Mouse (Mus musculus) stomach, embryonic 16.5 days (tissue): Measurements from ENCODE around the gene St5. TPM values are rescaled to one million over a fixed set of nuclear protein-coding genes. Genes with fewer than 3 reads are reported as not detected.

Experiments
- ATAC-seq: fragments of 200-750 bp; cut with Nextera tagmentation; 2 replicates; pipeline ENCODE4 v1.8.0; 2017; ENCODE audit warnings: moderate number of reproducible peaks, moderate TSS enrichment; ENCODE audit not compliant: insufficient read depth, low FRiP score
- H3K27ac ChIP-seq: fragments of 300-500 bp; sonication (generic); 2 replicates; pipeline ENCODE4 v1.5.1; 2014; ENCODE audit warnings: low read length
- H3K27me3 ChIP-seq: fragments of 300-500 bp; sonication (generic); 2 replicates; pipeline ENCODE4 v1.6.1; 2014; ENCODE audit warnings: low read length, control low read depth, mixed read lengths; ENCODE audit not compliant: control insufficient read depth, insufficient read depth
- H3K36me3 ChIP-seq: fragments of 300-500 bp; sonication (generic); 2 replicates; pipeline ENCODE4 v1.6.1; 2014; ENCODE audit warnings: low read length; ENCODE audit not compliant: control insufficient read depth, insufficient read depth
- H3K4me1 ChIP-seq: fragments of 300-500 bp; sonication (generic); 2 replicates; pipeline ENCODE4 v1.6.1; 2014; ENCODE audit warnings: low read length, control low read depth, mixed read lengths; ENCODE audit not compliant: control insufficient read depth, insufficient read depth
- H3K4me2 ChIP-seq: fragments of 300-500 bp; sonication (generic); 2 replicates; pipeline ENCODE4 v1.6.1; 2014; ENCODE audit warnings: low read depth, low read length, mixed read lengths
- H3K4me3 ChIP-seq: fragments of 300-500 bp; sonication (generic); replicated peaks from 2 replicates; pipeline ENCODE4 v1.5.1; 2014; ENCODE audit warnings: mild to moderate bottlenecking, low read length
- H3K9ac ChIP-seq: fragments of 300-500 bp; sonication (generic); 2 replicates; pipeline ENCODE4 v1.6.1; 2014; ENCODE audit warnings: low read length
- H3K9me3 ChIP-seq: fragments of 300-500 bp; sonication (generic); replicated peaks from 2 replicates; pipeline ENCODE4 v1.6.1; 2016; ENCODE audit warnings: low read length, control low read depth; ENCODE audit not compliant: control insufficient read depth
- WGBS: fragments of 180-500 bp; shearing (Covaris S2); extraction: QIAGEN DNeasy Blood & Tissue Kit; methylation state at CpG from one replicate; pipeline ENCODE4 v1.1.7; 2014; 5-methylcytosine and 5-hydroxymethylcytosine counted together
- polyA plus RNA-seq: library from polyadenylated mRNA; unstranded; fragments of >200 nt; fragmentation: Nextera tagmentation; extraction: Ambion mirVana; gene quantifications from 2 replicates; pipeline ENCODE4 v1.2.1, GENCODE M21; 2015

Gene St5
- polyA plus RNA-seq, 1 experiment from 2014 or later: 64.0 TPM

- peak; percentile 35; the same call in 1 of the 2 replicates for ATAC-seq
- Histone ChIP-seq H3K4me2 (no peak overlapping the region), H3K27ac (peak overlapping the region; percentile 71), H3K27me3 (no peaks in the 10 kb centered on the region), H3K4me1 (peaks cover 36% of the 10 kb centered on the region), H3K36me3 (peaks cover 2% of the 10 kb centered on the region; the same call in 1 of the 2 replicates), H3K9ac (no peak overlapping the region), H3K9me3 (peaks cover 4% of the 10 kb centered on the region; the same call in 1 of the 2 replicates), H3K4me3 (no peak overlapping the region)
- 23% methylated on average over 8 of the region's 8 CpGs for WGBS
These were observed 141.8 kb downstream of the St5 start for GRCm38 (mm10) chr7:109561466-109562153.

- Histone ChIP-seq H3K4me2 (no peak overlapping the region), H3K9ac (no peak overlapping the region; the same call in 1 of the 2 replicates), H3K27me3 (no peaks in the 10 kb centered on the region), H3K4me3 (no peak overlapping the region), H3K27ac (peak overlapping the region; percentile 76), H3K9me3 (peaks cover 1% of the 10 kb centered on the region; the same call in 1 of the 2 replicates), H3K36me3 (peaks cover 2% of the 10 kb centered on the region; the same call in 1 of the 2 replicates), H3K4me1 (peaks cover 36% of the 10 kb centered on the region)
- 36% methylated on average over 6 of the region's 6 CpGs for WGBS
- ATAC-seq: 0 out of 2 replicates have a peak, but pooled peaks have one; percentile 33
These were observed 143.9 kb downstream of the St5 start for GRCm38 (mm10) chr7:109559536-109559935.

GRCm38 (mm10) chr7:109546726-109547125 is 156.7 kb downstream of the St5 start:
- no peak overlapping the region for H3K9ac ChIP-seq
- no peak for ATAC-seq
- 78% methylated on average over 5 of the region's 5 CpGs for WGBS
- no peaks in the 10 kb centered on the region for H3K9me3 ChIP-seq
- no peak overlapping the region for H3K4me3 ChIP-seq
- no peak overlapping the region for H3K27ac ChIP-seq
- H3K27me3 ChIP-seq: no peaks in the 10 kb centered on the region
- no peaks in the 10 kb centered on the region for H3K36me3 ChIP-seq
- no peak overlapping the region for H3K4me2 ChIP-seq
- 0 out of 2 replicates have a peak, but pooled peaks cover 4% of the 10 kb centered on the region for H3K4me1 ChIP-seq

DNA sequence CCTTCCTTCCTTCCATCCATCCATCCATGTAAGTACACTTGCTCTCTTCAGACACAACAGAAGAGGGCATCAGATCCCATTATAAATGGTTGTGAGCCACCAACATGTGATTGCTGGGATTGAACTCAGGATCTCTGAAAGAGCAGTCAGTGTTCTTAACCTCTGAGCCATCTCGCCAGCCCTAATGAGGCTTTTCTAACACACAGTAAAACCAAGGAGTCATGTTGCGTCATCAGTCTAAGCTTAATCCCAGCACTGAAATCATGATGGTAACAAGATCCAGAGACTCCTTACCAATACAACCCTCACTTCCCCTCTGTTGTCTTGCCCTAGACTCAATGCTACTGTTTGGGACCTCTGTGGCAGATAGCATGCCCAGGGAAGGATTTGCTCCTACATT is 157.2 kb downstream of the St5 start:
- H3K36me3 ChIP-seq: no peaks in the 10 kb centered on the region
- no peak overlapping the region for H3K4me2 ChIP-seq
- no peak overlapping the region for H3K4me3 ChIP-seq
- ATAC-seq: no peak
- 85% methylated on average over 2 of the region's 2 CpGs for WGBS
- H3K27ac ChIP-seq: no peak overlapping the region
- H3K4me1 ChIP-seq: 0 out of 2 replicates have a peak, but pooled peaks cover 4% of the 10 kb centered on the region
- H3K9me3 ChIP-seq: no peaks in the 10 kb centered on the region
- no peak overlapping the region for H3K9ac ChIP-seq
- no peaks in the 10 kb centered on the region for H3K27me3 ChIP-seq

DNA sequence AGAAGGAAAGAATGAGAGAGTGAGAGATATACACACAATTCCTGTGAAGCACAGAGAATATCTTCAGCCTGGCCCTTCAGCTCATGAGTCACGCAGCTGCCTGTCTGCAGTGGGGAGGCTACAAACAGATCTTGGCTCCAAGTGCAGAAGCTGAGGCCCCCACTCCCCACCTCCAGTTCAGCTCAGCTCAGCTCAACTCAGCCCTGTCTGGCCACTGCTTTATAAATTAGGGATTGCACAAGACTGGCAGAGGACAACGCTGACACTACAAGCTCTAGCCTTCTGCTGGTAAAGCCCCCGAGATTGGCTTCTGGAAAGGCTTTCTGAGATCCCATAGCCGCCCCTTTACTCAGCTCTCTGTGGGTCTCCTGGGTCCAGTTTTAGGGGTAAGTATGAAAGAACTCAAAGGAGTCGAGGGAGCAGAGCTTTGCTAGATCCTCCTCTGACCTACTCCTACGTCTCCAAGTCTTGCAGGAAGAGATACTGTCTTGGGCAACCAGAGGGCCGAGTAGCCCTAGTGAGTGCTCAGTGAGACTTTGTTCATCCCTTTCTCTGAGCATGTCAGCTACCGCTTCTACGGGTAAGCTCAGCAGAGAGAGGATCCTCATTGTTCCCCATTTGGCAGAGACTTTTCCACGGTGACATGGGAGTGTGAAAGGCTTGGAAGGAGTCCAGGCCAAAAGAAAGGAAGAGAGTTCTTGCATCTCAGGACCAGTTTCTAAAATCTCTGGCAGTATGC is 158.0 kb downstream of the St5 start:
- H3K36me3 ChIP-seq: 0 out of 2 replicates have a peak, but pooled peaks cover 3% of the 10 kb centered on the region
- H3K4me3 ChIP-seq: no peak overlapping the region
- ATAC-seq: peak; percentile 78; the same call in 1 of the 2 replicates
- H3K27ac ChIP-seq: peak overlapping the region; percentile 67
- 0 out of 2 replicates have a peak, but pooled peaks cover 4% of the 10 kb centered on the region for H3K4me1 ChIP-seq
- no peak overlapping the region for H3K4me2 ChIP-seq
- no peak overlapping the region for H3K9ac ChIP-seq
- no peaks in the 10 kb centered on the region for H3K9me3 ChIP-seq
- 70% methylated on average over 10 of the region's 10 CpGs for WGBS
- H3K27me3 ChIP-seq: no peaks in the 10 kb centered on the region

DNA sequence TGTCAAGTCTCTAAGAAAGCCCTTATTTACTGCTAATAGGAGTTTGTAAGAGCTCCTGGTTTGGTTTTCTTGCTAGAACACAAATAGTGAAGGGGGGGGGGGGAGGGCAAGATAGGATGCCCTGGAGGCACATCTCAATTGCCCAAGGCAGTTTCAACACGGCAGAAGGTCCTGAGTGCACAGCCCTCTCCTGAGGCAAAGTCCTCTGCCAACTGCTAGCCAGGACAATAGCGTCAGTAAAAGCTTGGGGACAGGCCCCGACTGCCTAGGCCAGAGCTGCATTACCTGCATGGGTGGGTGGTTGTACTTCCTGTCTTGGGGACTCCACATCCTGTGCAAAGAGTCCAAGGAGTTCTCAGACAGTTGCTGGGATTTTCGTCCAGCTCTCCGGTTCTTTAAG is 158.6 kb downstream of the St5 start:
- H3K9me3 ChIP-seq: no peaks in the 10 kb centered on the region
- H3K4me3 ChIP-seq: no peak overlapping the region
- 0 out of 2 replicates have a peak, but pooled peaks cover 3% of the 10 kb centered on the region for H3K36me3 ChIP-seq
- WGBS: 67% methylated on average over 5 of the region's 5 CpGs
- no peak overlapping the region for H3K9ac ChIP-seq
- ATAC-seq: no peak
- peak overlapping the region; percentile 67 for H3K27ac ChIP-seq
- H3K4me1 ChIP-seq: 0 out of 2 replicates have a peak, but pooled peaks cover 4% of the 10 kb centered on the region
- H3K4me2 ChIP-seq: no peak overlapping the region
- no peaks in the 10 kb centered on the region for H3K27me3 ChIP-seq

DNA sequence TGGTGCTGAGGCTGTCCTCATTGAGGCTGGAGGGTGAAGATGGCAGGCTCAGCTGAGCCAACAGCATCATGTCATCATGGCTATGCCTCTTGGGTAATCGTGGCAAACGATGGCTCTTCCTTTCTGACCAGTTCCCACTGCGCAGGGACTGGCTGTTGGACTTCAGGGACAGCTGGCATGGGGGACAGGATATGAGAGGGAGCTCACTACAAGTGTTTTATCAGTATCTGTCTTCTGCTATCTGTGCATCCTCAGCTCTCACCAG is 161.1 kb downstream of the St5 start:
- no peak overlapping the region for H3K9ac ChIP-seq
- H3K4me1 ChIP-seq: 0 out of 2 replicates have a peak, but pooled peaks cover 4% of the 10 kb centered on the region
- H3K9me3 ChIP-seq: no peaks in the 10 kb centered on the region
- H3K4me2 ChIP-seq: no peak overlapping the region
- WGBS: 79% methylated on average over 3 of the region's 3 CpGs
- ATAC-seq: no peak
- peak overlapping the region; percentile 36; the same call in 1 of the 2 replicates for H3K27ac ChIP-seq
- 0 out of 2 replicates have a peak, but pooled peaks cover 5% of the 10 kb centered on the region for H3K36me3 ChIP-seq
- no peak overlapping the region for H3K4me3 ChIP-seq
- H3K27me3 ChIP-seq: no peaks in the 10 kb centered on the region

DNA sequence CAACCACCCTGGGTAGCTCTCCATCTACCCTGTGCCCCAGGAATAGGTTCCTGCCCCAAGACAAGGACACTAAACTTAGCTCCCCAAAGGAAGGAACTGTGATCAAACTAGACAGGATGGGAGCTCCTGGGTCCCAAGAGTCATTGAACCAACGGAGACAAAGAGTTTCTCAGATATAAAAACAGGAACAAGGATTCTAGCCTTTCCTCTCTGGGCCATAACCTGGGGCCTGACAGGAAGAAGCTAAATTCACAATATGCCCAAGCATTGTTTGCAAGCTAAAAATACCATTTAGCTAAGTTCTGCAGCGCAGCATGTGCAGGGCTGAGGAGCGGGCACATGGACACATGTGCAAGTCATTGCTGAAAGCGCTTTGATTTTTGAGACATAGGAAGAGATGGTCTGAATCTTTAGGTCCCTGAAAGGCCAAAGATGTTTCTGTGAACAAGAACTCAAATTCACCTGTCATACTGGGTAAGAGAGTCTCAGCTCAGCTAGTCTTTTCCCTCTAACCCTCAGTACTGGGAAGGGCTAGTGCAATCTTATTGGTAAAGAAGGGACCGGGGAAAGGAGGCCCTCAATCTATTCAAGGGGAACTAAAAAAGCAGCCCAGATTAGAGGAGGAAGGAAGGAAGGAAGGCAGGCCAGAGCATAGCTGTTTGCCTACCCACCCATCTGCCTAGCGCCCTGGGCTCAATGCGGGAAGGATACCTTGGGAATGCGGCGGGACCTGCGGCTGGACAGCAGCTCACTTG is 161.6 kb downstream of the St5 start:
- Histone ChIP-seq H3K27ac (peak overlapping the region; percentile 36; the same call in 1 of the 2 replicates), H3K9ac (no peak overlapping the region), H3K4me3 (no peak overlapping the region), H3K36me3 (0 out of 2 replicates have a peak, but pooled peaks cover 5% of the 10 kb centered on the region), H3K4me1 (0 out of 2 replicates have a peak, but pooled peaks cover 4% of the 10 kb centered on the region), H3K9me3 (no peaks in the 10 kb centered on the region), H3K27me3 (no peaks in the 10 kb centered on the region), H3K4me2 (no peak overlapping the region)
- ATAC-seq: no peak
- WGBS: 79% methylated on average over 10 of the region's 10 CpGs
